Mouse (Mus musculus): ENCODE data around the gene Unc80.
"Not testable (repeated sequence)": the region's sequence is repeated elsewhere in the genome, so short reads cannot be mapped to it uniquely, and the experiment has no call there.

Gene Unc80

DNA sequence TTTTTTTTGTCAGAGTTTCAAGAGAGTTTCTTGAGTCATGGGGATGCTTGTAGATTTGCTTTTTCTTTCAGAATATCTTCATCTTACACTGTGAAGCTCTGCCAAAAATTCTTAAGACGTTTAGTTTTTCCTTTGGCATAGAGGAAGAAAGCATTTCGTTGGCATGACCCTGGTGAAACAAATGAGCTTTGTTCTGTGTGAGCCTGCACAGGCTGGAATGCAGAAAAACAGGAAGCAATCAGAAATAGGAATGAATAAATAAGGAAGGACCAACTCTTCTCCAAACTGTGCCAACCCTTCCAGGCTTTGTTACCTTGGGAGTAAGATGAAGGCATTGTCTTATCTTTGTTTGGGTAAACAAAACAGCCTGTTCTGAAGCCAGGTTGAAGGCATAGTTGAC is 149.0 kb downstream of the Unc80 start:
- no peak for DNase-seq (ENCODE audit: low spot score in 2 of 2)

DNA sequence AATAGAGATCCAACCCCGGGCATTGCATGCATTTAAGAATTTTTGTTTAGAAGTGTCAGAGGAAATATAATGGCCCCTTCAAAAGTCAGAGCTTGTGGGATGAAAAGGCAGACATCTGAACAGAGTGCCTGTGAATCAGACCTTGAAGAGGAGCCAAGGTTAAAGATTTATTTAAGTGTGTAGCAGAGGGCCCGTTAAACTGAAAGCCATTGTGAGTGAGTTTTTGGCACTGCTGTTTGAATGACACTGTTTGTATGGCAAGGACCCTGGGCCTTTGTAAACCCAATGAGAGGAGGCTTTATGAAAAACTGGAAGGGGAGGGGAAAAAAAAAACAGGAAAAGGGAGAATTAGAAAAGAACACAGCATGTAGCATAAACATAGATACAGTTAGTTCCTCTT is 170.0 kb downstream of the Unc80 start:
- no peak for DNase-seq (ENCODE audit: low spot score in 2 of 2)

DNA sequence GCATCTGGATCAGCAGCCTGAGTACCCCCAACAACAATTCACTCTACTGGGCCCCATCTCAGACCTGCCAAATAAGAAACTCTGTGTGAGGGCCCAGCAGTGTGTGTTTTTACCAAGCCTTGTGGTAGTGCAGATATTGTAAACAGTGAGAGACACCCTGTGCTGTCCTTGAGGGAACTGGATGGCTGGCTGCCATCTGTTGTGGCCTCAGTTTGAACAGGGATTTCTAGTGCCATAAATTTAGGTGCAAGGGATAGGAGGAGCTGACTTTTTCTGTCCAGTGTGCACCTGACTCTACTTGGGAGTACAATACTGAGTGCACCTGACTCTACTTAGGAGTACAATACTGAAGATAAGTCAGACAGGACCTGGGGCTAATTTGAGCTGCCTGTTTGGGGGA is 178.7 kb downstream of the Unc80 start:
- DNase-seq (ENCODE audit: low spot score in 2 of 2): no peak

DNA sequence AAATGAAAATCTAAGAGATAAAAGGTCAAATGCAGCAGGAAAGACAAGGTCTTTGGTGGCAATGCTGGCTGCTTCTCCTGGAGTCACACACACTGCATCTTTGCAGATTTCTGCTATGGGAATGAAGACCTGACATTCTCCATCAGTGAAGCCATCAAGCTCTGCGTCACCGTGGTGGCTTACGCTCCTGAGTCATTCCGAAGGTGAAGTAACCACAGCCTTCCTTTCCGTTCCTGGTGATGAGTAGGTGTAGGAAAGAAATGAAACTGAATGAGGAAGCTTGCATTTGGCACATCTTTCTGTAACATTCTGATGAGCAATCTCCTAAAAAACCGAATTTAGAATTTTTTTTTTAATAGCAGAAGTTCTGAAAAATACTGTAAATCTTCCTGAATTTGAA is 181.4 kb downstream of the Unc80 start:
- DNase-seq (ENCODE audit: low spot score in 2 of 2): no peak

DNA sequence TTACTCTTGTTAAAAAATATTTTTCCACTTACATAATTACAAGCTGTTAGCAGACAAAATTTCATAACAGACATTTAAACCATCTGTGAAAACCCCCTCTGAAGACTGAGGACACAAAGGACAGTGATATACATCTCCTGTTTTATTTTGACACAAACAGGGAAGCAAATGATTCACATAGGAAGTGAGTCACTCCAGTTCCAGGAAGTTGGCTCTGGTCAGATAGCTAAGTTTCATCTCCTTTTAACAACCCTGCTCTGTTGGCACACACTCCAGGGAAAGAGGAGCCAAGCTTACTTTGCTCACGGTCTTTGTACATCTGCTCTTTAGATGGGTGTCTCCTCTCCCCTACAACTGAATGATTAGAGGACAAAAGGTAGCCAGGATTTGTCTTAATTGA is 181.8 kb downstream of the Unc80 start:
- no peak for DNase-seq (ENCODE audit: low spot score in 2 of 2)

DNA sequence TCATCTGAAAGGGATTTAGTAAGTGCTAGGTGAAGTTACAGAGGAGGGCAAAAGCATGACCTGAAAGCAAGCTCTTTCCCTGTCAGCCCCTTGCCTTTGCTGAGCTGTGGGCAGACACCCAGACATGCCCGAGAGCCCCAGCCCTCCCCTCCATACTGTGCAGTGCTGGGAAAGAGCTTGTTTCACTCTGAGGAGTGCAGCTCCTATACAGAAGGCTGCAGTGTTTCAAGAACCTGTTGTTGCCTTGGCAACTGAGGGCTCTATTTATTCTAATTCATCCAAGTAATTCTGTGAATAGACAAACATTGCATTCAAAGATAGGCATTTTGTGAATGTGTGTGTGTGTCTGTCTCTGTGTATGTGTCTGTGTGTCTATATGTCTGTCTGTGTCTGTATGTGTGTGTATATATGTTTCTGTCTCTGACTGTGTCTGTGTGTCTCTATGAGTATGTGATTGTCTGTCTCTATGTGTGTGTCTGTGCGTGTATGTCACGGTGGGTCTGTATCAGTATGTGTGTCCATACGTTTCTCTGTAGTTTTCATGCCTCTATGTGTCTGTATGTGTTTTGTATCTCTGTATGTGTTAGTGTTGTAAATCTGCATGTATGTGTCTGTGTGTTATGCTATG is 187.1 kb downstream of the Unc80 start:
- no peak for DNase-seq (ENCODE audit: low spot score in 2 of 2)

DNA sequence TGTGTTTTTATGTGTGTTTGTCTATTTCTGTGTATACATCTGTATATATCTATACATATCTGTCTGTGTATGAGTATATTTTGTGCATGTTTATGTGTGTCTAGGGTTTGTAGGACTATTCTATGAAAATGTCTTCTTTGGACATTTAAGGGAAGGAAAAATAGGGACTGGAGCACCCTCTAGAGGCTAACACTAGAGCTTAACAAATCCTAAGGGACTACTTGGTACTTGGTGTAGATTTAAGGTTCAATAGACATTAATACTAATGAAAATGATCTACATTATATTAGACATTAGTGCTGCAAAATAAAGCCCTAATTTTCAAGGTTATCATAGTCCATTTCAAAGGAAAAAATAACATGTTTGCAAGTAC is 187.6 kb downstream of the Unc80 start:
- no peak for DNase-seq (ENCODE audit: low spot score in 2 of 2)

DNA sequence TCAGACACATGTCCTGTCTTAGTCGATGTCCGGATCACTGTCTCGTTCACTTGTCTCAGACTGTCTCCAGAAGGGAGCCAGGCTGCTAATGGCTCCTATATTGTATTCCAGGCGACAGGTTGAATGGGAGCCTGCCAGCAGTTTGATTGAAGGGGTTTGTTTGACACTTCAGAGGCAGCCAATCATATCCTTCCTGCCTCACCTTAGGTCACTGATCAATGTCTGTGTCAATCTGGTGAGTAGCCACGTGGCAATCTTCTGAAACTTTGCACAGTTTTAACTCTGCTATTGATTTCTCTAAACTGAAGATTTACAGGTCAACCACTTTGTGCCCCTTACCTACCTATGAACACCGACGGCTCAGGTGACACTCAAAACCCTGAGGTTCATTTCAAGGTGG is 203.3 kb downstream of the Unc80 start:
- DNase-seq (ENCODE audit: low spot score in 2 of 2): no peak

DNA sequence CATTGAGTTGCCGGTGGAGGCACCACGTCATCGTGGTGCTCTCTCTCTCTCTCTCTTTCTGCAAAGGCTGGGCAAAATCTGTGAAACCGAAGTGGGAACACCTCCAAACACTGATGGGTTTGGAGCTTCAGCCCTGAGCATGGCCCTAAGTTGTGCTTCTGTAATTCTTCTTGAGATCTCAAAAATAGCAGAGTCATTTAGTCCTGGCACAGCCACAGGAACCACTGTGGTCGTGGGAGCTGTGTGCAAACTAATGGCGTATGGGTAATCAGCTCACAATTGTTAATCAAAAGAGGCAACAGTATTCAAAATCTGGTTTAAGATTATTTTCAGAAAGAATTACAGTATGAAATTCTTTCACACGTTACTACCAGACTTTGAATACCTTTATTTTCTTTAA is 204.6 kb downstream of the Unc80 start:
- no peak for DNase-seq (ENCODE audit: low spot score in 2 of 2)

DNA sequence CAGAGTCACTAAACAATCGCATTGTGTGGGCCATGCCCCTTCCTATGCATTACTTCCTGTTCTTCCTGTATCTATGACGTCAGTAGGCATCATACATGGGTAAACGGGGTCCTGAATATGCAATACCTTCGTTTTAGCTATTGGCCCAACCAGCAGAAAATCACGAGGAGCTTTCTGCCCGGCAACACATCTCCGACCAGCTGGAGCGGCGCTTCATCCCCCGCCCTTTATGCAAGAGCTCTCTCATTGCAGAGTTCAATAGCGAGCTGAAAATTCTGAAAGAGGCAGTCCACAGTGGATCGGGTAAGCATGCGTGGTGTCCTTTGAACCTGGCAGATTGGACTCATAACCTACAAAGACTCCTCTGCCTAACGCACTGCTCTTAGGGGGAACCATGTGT is 209.8 kb downstream of the Unc80 start:
- DNase-seq (ENCODE audit: low spot score in 2 of 2): no peak

DNA sequence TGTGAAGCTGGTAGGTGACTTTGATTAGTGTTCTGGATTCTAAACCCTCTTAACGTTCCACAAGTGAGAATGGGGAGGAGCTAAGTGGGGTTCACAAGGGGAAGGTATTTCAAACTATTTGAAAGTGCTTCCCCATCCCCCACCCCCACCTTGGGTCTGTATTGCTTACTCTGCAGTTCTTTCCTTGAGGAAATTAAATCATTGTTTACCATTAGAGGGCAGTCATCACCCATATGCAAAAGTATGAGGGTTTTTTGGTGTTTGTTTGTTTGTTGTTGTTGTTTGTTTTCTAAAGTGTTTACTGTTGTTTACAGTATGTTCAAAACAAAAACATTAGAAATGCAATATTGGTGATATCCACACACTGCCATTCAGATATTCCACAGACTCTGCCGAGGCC is 210.5 kb downstream of the Unc80 start:
- DNase-seq (ENCODE audit: low spot score in 2 of 2): no peak

DNA sequence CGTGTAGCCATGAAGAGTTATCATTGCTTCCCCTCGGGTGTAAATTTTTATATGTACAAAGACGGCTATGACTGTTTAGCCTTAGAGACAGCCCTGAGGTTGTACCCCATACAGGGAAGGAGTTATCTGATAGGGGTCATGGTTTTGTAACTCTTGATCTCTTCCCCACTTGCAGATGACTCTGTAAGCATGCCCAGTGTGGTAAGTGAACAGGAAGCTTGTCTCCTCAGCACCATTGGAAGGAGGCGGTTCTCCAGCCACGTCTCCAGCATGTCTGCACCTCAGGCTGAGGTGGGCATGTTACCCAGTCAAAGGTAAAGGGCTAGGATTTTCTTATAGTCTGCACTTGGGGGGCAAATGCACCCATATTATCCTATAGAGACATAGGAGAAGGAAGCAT is 214.8 kb downstream of the Unc80 start:
- DNase-seq (ENCODE audit: low spot score in 2 of 2): no peak

DNA sequence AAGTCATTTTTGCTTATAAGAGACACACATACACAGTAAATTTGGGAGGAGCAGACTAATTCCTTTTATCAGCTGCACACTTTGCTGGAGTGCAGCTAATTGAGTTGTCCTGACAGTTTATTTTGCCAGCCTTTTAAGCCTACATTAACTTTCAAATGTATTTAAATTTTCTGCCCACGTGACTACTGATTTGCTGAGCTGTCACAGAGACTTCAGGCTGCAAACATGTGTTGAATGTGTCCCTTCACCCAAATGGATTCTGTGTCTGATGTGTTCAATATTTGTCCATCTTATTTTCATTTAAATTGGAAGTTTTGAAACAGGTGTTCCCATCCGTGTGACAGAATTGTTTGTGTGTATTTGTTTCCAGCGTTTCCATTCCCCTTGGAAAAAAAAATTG is 223.6 kb downstream of the Unc80 start:
- DNase-seq (ENCODE audit: low spot score in 2 of 2): no peak

DNA sequence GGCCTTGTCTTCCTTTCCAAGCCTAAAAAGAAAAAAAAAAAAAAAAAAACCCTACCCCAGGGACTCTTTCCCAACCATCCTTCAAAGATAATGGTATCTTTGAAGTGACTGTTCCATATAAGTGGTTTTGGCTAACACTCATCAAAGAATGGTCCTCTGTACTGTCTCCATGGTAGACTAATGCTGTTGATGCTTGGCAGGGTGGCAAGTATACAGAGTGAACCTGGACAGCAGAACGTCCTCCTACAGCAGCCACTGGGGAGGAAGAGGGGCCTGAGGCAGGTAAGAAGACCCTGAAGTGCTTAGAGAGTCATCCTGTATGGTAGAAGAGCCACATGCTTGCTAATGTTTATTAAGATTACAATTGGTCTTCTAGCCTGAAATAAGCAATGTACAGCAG is 224.1 kb downstream of the Unc80 start:
- no peak for DNase-seq (ENCODE audit: low spot score in 2 of 2)

DNA sequence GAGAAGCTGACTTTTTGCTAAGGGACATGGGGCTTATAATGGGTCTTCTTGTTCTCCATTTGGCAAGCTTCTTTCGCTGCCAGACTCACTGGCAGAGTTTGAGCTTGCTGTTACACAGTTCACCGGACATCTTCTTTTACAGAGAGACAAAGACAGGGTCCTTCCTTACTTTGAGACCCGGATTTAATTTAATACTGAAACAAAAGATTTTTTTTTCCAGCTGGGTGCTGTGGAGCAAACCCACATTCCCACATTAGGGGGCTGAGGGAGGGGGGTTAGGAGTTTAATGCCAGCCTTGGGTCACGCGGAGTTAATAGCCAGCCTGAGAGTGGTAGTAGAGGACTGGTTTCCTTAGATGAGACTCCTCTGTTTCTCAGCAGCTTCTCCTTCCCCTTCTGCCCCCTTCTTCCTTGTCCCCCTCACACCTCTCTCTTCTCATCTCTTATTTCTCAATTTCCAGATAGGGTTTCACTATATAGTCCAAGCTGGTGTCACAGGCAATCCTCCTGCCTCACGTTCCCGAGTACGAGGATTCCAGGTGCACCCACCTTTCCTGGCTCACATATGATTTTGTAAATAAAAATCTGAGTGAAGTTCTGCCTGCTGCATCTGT is 224.7 kb downstream of the Unc80 start:
- DNase-seq (ENCODE audit: low spot score in 2 of 2): no peak

DNA sequence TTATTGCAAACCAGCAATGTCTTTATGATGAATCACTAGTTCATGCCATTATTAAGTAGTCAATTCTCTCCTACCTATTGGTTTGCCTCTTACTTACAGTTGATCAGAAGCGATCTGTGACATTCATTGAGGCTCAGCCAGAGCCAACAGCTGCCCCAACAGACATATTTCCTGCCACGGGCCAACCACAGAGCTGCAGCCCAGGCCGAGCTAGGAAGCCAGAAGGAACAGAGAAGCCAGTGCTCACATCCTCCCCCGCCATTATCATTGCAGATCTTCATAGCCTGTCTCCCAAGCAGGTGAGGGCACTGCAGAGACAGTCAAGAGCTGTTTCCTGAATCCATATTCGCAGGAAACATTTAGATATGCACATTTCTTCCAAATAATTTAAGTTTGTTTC is 226.1 kb downstream of the Unc80 start:
- DNase-seq (ENCODE audit: low spot score in 2 of 2): no peak

DNA sequence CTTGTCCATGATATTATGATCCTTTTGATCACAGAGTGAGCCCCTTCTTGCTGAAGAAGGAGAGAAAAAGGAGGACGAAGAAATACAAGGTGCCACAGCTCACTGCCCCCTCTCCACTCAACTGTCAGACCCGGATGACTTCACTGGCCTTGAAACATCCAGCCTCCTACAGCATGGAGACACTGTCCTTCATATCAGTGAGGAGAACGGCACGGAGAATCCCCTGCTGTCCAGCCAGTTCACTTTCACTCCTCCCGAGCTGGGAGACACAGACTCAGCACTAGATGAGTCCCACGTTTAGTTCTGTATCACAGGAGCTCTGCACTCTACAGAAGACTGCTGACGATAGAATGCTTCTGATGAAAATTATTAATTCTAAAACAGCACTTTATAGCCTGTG is 227.1 kb downstream of the Unc80 start:
- DNase-seq (ENCODE audit: low spot score in 2 of 2): no peak

DNA sequence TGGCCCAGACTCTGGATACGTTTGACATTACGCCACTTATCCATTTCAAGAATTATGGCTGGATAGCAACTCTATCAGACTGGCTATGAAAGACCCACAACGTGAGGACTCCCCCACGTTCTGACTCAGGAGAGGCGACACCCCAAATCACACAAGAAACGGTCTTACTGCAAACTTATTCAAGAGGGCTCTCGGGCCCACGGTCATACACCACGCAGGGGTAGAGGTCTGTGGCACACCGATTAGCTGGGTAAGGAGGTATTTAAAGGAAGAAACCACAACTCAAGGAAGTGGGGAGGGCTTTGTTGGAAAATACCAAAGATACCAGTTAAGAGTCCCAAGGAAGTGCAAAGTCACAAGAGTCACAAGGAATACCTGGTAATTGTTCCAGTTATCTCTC is 231.5 kb downstream of the Unc80 start:
- not testable (repeated sequence) for DNase-seq (ENCODE audit: low spot score in 2 of 2)

DNA sequence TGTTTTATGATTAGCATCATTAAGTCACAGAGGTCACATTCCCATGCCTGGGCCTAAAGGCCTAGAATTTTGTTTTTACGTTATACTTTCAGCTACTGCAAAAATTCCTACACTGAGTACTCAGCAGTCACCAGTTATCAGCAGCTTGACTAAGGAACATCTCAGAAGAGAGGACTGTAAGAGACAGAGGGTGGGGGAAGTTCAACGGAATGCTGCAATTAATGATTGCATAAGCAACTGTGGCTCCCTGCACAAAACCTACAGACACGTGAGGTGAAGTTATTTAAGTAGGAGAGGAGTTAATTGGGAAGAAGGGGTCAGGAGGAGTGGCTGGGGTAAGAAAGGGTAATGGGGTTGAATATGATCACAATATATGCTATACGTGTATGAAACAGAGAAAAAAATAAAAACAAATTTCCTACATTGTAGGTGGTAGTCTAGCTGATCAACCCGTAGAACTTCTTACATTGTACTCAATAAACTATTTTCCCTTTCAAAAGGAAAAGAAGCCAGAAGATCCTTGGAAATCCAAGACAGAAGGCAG is 232.1 kb downstream of the Unc80 start:
- no peak for DNase-seq (ENCODE audit: low spot score in 2 of 2)

DNA sequence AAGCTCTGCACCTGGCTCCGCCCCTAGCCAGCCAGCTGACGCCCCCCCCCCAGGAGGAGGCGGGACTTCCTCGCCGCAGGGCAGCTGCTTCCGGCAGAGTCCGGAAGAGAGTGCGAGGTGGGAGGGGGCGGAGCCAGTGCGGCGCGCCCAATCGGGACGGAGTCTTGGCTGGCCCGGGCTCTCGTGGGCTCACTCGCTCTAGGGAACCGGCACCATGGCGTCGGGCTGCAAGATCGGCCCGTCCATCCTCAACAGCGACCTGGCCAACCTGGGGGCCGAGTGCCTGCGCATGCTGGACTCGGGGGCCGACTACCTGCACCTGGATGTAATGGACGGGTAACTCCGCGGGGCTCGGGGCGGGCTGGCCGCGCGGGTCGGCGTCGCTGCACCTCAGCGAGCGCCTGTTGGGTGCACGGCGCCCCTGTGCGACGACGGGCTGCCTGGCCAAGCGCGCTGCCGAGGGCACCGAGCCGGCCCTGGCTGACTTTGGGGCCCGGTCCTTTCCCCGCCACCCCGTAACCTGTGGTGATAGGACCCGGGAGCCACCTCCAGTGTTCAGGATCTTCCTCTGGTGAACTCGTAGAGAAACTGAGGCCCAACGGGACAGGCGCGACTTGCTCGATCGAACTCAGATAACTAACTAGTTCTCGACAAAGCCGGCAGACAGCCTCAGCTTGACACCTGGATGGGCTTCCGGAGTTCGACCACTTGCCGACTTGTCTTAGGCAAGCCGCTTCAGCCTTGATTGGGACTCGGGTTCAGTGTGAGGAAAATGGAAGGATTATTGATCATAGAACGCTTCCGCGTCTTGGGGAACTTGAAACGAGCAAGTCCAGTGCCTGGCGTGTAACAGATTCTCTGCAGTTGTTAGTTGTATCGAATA is 232.8 kb downstream of the Unc80 start, which contains the start of gene Rpe:
TSS of gene Rpe (plus strand) at position 139 of the 883 bp plus-strand sequence.
- peak; percentile 83 to 86 for DNase-seq (ENCODE audit: low spot score in 2 of 2)

DNA sequence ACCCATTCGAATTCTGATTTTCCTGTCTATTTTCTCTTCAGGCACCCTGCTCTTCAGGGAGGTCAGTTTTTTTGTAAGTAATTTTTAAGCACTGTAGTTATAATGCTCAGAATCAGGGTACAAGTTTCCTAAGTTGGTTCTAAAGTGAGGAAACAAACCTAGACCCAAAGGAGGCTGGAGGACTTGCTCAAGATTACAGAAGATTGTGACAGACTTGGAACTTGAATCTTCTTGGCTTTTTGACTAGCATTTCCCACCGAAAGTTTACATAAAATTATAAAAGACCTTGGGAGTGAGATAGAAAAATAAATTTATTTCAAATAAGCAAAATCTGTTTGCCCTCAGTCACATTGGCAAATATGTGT is 233.4 kb downstream of the Unc80 start:
- DNase-seq (ENCODE audit: low spot score in 2 of 2): no peak

DNA sequence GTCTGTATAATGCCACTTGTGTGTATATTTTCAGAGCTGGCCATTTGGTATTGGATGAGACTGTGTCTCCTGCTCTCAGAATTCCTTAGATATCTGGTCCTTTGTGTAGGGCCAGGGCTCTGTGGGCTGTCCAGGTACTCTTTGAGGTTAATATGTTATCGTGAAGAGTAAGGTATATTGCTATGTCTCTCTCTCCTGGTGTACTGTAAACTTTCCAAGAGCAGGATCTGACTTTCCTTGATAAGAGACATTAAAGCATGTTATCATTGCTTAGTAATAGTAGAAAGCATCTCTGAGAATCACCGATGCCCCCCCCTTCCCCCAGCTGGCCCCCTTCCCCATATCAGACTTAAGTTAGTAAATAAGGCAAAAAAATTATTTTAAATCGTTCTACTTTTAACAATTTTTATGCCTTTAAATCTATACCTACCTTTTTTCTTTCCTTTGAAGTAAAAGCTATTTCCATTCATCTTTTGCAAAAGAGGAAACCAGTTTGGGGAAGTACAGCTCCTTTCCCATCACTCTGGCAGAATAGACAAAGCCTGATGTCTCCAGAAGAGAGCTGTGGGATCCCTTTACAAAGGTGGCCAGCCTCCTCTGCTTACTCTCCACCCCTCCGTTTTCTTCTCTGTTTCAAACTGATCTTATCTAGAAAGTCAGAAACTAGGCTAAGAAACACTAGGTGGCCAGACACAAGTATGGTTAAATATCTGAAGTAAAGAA is 234.6 kb downstream of the Unc80 start:
- no peak for DNase-seq (ENCODE audit: low spot score in 2 of 2)
